Mouse (Mus musculus): Measurements from ENCODE around the gene Fbxw11. TPM values are rescaled to one million over a fixed set of nuclear protein-coding genes. Genes with fewer than 3 reads are reported as not detected.

Gene Fbxw11
- polyA plus RNA-seq, 1 experiment, result 52.7 TPM

GRCm38 (mm10) chr11:32623912-32624311 lies 18.6 kb upstream of the Fbxw11 start:
- no peak for DNase-seq (ENCODE audit: low spot score)

GRCm38 (mm10) chr11:32625677-32626076 lies 16.8 kb upstream of the Fbxw11 start:
- DNase-seq (ENCODE audit: low spot score), result no peak

- DNase-seq (ENCODE audit: low spot score), result no peak
Observed at GRCm38 (mm10) chr11:32626079-32626478, 16.4 kb upstream of the Fbxw11 start.

DNA sequence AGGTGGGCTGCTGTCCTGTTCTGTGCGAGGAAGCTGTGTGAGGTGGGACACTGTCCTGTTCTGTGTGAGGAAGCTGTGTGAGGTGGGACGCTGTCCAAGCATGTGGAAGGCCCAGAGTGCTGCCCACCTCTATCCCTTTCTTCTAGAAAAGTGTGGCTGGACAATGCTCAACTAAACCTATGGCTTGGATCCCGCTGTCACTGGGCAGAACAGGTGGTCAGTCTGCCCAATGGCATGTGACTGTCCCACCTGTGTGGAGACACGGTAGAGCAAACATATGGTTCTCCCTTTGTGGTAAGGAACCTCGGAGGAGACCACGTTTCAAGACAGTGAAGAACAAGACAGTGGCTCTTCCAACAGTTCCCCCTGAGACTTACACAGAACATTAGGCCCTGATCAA lies 14.6 kb upstream of the Fbxw11 start:
- DNase-seq (ENCODE audit: low spot score), result no peak

- no peak for DNase-seq (ENCODE audit: low spot score)
Observed at GRCm38 (mm10) chr11:32629713-32630211, 12.8 kb upstream of the Fbxw11 start.

DNA sequence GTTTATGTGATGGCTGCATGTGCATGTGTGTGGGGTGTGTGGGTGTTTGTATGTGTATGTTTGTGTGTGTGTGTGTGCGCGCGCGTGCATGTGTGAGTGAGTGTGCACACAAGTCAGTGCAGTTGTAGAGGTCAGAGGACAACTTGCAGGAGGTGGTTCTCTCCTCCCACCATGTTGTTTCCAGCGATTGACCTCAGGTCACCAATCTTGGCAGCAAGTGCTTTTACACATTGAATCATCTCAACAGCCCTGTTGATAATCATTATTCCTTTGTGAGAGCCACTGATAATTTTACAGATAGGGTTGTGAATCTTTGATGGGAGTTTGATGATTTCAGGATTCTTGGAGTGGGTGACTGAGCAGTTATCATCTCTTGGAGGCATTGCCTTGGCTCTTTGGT lies 9.9 kb upstream of the Fbxw11 start:
- DNase-seq (ENCODE audit: low spot score), result no peak

- DNase-seq (ENCODE audit: low spot score), result no peak
Observed at GRCm38 (mm10) chr11:32633542-32633941, 9.0 kb upstream of the Fbxw11 start.

DNA sequence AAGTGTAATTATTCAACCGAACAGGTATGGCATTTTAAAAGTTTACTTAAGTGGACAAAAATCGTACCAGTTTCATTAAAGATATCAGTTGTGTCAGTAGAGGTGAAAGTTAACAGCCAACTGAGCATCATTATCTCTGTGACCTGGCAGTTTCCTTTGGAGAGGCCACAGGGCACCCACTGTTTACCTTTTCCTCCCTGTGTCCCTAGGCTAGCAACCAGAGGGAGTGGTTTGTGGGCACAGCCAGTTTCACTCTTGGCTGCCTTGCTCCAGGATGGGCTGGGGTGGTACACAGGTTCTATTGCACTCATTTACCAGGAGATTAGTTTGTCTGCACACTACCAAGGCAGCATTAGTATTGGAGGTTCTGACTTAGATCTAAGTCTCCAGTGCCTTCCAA lies 8.4 kb upstream of the Fbxw11 start:
- DNase-seq (ENCODE audit: low spot score), result no peak

DNA sequence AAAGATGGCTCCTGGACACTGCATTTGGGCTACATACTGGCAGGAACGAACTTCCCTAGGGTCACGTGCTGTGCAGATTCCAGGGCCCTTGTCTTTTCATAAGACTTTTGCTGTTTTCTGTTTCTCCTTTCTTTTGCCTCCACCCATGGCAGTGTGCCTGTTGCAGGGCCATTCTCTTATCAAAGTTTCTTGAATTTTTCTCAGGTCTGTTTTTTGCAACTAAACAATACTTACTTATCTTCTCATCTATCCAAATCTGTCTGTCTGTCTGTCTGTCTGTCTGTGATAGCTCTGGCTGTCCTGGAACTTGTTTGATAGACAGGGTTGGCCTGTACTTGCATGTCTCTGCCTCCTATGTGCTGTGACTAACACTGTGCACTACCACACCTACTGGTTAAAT lies 7.7 kb upstream of the Fbxw11 start:
- no peak for DNase-seq (ENCODE audit: low spot score)

- no peak for DNase-seq (ENCODE audit: low spot score)
Observed at GRCm38 (mm10) chr11:32636275-32636674, 6.2 kb upstream of the Fbxw11 start.

- DNase-seq (ENCODE audit: low spot score), result no peak
Observed at GRCm38 (mm10) chr11:32638521-32639255, 3.8 kb upstream of the Fbxw11 start.

DNA sequence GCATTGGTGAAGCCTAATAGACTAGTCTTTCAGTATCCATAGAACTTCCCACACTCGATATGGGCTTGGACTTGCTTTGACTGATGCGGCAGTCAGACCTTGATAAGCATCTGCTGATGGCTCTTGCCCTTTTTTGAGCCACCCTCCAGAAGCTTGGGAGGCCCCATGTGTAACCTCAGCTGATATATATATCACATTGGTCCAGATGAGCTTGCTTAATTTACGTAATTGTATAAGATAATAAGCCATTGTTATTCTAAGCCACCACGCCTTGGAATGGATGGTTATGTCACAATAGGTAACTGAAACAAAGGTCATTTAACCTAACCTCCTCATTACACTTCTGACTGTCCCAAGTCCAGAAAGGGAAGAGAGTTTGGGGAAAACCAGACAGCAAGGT lies 1.9 kb upstream of the Fbxw11 start:
- DNase-seq (ENCODE audit: low spot score), result no peak

DNA sequence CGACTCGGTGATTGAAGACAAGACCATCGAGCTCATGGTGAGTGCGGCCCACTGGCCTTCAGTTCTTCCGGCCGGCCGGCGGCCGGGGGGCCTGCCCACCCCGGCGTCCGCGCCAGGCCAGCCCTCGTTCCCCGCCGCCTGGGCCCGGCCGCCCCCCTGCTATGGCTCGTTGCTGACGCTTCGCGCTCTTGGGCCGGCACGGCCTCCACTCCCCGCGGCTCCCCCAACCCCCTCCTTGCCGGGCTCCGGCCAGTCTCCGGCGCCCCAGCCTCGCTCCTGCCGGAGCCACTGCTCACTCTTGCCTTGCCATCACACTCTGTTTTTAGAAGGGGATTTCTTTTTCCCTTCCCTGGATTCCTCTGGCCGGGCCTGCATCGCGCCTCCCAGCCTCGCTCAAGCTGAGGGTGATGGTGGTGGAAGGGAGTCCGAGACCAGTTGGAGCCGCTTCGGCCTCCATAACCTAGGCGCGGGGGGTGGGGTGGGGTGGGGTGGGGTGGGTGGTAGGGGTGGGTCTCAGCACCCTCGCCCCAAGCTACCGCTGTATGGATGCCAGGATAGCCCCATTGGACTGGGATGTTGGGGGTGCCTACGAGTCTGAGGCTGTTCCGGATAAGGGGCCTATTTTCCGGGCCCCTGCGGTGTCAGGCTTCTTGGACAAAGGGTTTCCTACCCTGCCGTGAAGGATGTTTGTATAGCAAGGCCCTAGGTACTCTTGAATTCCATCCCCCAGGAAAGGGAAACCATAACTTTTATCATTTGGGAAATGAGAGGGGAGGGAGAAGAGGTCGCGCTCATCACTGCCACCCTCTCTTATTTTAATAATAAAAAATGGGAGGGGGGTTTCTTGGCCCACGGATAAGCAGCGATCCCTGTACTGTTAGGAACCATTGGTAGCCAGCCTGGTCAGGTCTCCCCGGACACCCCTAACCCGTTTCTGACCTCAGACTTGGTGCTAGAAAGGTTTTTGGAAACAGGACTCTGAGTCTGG lies 669 bp downstream of the Fbxw11 start:
- DNase-seq (ENCODE audit: low spot score), result no peak

DNA sequence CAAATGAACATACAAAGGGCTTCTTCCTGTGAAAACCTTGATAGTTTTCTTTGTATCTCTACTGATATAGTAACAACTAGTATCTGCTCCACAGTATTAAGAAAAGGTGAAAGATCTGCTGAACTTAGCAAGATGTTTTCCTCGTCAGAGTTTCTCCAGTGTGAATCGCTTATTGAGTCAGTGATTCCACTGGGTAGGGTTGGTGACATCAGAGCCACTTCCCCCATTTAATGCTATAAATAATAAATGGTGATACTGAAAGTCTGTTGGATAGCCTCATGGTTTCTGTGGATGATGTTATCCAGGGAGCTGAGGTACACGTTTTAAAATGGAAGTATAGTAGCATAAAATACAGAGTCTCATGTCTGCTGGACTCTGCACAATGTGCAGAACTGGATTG lies 1.5 kb downstream of the Fbxw11 start:
- DNase-seq (ENCODE audit: low spot score), result no peak

DNA sequence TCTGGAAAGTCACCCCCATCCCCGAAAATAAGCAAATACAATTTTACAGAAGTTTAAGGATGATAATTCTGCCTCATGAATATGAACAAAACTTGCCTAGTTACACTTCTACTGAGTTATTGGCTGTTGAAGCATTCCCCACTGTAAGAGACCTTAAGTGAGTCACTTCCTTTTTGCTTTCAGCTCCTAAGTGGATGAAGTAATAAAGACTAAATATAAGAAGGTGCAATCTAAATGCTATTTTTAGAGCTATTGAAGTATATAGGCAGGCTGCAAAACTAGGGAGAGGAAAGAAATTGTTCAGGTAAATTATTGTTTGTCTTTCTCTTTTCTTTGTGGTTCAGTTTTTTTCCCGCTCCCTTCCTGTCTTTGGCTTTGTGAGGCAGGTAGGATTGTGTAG lies 4.7 kb downstream of the Fbxw11 start:
- DNase-seq (ENCODE audit: low spot score), result no peak

GRCm38 (mm10) chr11:32650236-32650749 lies 7.8 kb downstream of the Fbxw11 start:
- no peak for DNase-seq (ENCODE audit: low spot score)

DNA sequence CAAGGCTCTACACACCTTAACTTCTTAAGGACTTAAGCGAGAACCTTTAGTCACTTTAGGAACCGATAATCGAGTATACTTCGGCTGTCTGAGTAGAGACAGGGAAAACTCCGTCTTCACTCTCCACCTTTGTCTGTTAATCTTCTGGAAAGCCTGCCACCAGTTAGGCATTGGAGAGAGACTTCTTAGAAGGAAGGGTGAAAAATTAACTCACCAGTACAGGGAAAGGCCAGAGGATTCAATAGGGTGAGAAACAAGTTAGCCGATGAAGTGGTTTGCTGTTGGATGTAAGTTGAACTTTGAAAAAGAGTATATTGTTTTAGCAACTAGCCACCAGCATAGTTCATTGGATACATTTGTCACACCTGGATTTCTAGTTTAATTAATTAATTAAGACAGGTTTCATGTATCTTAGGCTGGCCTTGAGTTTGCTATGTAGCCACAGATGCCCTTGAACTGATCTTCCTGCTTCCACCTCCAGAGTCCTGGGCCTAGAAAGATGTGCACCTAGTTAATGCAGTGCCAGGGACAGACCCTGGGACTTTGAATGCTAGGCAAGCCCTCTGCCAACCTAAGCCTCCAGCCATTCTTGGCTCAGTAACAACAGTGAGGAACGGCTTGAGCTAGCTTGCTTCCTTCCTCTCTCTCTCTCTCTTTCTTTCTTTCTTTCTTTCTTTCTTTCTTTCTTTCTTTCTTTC lies 8.5 kb downstream of the Fbxw11 start:
- DNase-seq (ENCODE audit: low spot score), result no peak

DNA sequence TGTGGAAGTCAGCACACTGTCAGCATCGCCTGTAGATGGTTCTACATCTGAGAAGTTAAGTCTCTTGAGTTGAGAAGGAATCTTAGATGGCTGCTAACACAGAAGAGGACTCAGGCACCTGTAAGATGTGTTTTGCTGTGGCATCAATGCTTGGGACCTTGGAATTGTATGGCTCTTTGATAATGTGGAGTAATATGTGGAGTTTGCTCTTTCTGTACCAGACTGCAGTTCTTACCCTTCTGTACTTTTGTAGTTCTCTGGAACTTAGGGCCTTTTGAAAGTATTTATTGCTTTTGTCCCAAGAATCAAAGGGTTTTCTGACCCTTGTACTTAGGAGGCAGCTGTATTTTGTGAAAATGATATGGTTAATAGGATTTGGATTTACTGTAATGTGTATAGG lies 9.2 kb downstream of the Fbxw11 start:
- DNase-seq (ENCODE audit: low spot score), result no peak

DNA sequence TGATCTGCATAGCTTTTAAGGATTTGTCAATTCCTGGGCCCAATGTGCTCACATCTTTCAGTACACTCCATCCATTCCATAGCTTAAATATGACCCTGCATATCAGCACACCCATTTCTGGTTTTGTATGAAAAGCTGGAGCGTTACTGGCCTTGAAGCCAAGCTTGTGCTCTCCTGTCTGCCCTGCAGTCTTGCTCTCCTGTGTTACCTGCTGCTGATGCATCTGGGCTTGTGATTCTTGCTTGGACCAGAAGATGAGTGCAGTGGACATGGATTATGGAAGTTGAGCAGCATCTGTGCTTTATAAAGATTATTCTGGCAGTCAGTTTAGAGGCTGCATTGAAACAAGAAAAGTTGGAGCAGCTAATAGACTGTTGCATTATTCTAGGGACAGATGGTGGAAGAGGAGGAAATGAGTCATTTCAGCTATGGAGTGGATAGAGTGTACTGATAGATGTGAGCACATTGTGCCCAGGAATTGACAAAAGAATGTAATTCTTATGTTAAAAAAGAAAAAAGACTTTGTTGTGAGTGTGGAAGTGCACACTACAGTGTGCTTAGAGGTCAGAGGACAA lies 19.6 kb downstream of the Fbxw11 start:
- DNase-seq (ENCODE audit: low spot score), result no peak

DNA sequence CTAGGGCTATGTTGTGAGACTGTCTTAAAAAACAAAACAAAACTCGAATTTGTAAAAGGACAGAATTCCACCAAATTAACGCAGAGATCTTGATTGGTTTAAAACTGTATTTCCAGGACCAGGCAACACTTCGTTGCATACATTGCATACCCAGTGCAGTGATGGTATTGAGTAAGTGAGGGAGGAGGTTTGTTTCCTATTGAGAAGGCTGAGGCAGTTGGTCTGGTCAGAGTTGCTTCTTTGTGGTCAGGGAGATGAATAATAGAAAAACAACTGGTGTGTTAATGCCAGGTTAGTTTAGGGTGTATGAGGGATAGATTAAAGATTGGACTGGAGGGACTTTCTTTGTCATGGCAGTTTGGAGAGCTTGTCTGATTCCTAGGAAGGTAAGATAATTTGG lies 23.1 kb downstream of the Fbxw11 start:
- DNase-seq (ENCODE audit: low spot score), result no peak

DNA sequence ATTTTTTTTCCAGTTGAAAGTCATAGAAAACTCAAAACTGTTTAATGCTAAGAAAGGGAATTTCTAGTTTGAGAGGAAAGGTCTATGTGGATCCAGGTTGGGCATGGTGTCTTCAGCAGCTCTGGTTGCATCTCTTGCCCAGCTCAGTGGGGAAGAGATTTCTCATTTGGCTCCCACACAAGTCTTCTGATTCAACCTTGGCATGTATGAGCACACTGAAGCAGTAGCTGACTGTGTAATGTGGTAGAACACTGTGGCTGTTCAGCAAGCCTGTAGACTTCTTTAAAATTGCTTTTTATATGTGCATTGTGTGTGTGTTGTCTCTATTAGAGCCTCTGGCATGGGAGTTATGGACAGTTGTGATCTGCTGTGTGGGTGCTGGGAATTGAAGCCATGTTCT lies 24.5 kb downstream of the Fbxw11 start:
- DNase-seq (ENCODE audit: low spot score), result no peak

GRCm38 (mm10) chr11:32671480-32671879 lies 29.0 kb downstream of the Fbxw11 start:
- DNase-seq (ENCODE audit: low spot score), result no peak

Data from urinary bladder, adult 2 months (tissue).